In the genomic region with DNA sequence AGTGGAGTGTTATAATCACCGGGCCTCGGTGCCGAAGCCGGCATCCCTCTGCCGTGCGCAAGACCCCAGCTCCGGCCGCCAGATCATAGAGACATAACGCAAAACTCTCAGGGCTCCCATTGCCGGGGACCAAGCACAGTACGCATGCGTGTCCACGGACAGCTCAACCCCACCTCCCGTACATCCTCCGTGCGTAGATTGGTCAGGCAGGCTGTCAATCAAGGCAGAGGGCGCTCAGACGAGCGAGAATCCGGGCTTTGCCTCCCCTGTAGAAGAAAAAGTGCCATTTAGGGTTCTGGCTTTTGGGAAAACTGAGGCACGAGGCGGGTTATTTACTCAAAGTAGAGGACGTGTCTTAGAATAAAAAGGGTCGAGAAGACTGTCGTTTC, we compare ENCODE assay signal across 8 mouse cellular contexts. TPM values are rescaled to one million over a fixed set of nuclear protein-coding genes. Genes with fewer than 3 reads are reported as not detected.
DNase-seq lines count a peak whose midpoint lies in the region; ATAC-seq and TF ChIP-seq lines count a peak whose summit lies in the region.

A gene (minus strand): TSS at position 142 of the 389 bp plus-strand sequence.

- TF ChIP-seq POLR2A in cortical plate, adult 2 months (IDR thresholded peaks at IDR 0.05; ENCODE audit: extremely low read depth, insufficient read depth, low read length): peak; percentile 97

- TF ChIP-seq CTCF in cortical plate, adult 2 months (IDR thresholded peaks at IDR 0.05; ENCODE audit: extremely low read depth, insufficient read depth, low read length): no peak

- peaks cover 5% of the 10 kb centered on the region for H3K4me1 ChIP-seq in cortical plate, adult 2 months (ENCODE audit: control insufficient read depth, insufficient read depth, low read length)

- peak; percentile 100 for DNase-seq in gastrocnemius, postnatal 10 days
- peak; percentile 100 for DNase-seq in induced T-regulatory cell, adult 2 months (ENCODE audit: low read depth)
- DNase-seq in left cerebral cortex, adult 9 months (ENCODE audit: low spot score in 2 of 2): peak; percentile 81 to 98
- DNase-seq in right cerebral cortex, postnatal 14 days: peak; percentile 100
- peak; percentile 97 for DNase-seq in urinary bladder, postnatal 36 days (ENCODE audit: low spot score in 2 of 2)

- no peak within 1 kb of the TSS for H3K27ac ChIP-seq in cortical plate, adult 2 months (ENCODE audit: insufficient read depth, low read length)

- H3K4me3 ChIP-seq in cortical plate, adult 2 months (ENCODE audit: insufficient read depth, low read length): peak within 1 kb of the TSS; percentile 64

- ATAC-seq in activated CD4-positive, CD25-positive, alpha-beta regulatory T cell, adult 4 months: peak; percentile 99
- peak; percentile 95 for ATAC-seq in megakaryocyte progenitor cell, adult 5-6 weeks (replicated peaks; ENCODE audit: poor library complexity)

RNA-seq across cellular contexts. Expression of the gene that starts here (rescaled TPM):
- polyA plus RNA-seq in activated CD4-positive, CD25-positive, alpha-beta regulatory T cell, adult 4 months (2017; shearing (Covaris generic)): 10 to 100 TPM in 1 of 2 experiments, 1 to 10 TPM in 1; 5.4 to 18.7 TPM
- polyA plus RNA-seq in cortical plate, adult 2 months (2012; rRNA removed): 37.0 and 38.6 TPM in 2 replicates
- total RNA-seq in gastrocnemius, postnatal 10 days (2021): 10 to 100 TPM; 10.0 to 11.3 TPM
- 3.5 and 5.7 TPM in 2 replicates for total RNA-seq in megakaryocyte progenitor cell, adult 5-6 weeks (2015)
- 9.2 and 11.8 TPM in 2 replicates for total RNA-seq in megakaryocyte progenitor cell, adult 5-6 weeks (2017)
